Mouse (Mus musculus) T-helper 2 cell (primary cell): Measurements from ENCODE around the gene Ap2a2.

ENCODE experiments used
- in situ Hi-C: fragments of 300-600 bp; cut with MboI, MseI; formaldehyde crosslinking; loops from one replicate; pipeline ENCODE4 v1.15.1; 2025; ENCODE audit warnings: high pct_unique_total_duplicates

Gene Ap2a2

DNA sequence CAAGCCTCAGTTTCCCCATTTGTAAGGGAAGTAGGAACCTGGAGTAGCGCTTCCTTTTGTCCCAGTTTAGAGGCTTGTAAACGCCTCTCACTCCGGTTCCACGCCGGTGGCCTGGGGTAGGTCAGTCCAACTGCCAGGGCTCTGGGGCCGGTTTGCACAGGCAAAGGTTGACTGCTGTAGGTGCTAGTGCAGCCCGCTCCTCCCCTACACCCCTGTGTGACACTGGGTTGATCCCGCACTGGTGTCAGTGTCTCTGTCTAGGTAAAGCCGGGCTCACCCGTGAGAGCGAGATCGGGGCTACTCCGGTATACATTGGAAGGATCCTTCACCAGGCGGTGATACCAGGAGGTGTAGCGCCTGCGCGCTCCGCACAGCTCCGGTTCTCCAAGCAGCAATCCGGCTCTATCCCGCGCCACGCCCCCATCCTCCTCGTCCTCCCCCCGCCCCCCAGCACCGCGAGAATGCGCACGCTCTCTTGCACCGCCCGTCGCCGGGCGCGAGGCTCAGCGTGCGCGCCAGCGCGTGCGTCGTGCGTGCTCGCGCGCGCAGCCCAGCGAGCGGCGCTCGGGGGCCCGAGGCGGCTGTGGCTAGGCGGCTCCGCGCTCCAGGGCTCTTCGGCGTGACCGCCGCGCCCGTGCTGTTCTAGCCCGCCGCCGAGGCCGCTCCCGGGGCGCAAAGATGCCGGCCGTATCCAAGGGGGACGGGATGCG is at the start of gene Ap2a2:
Gene Ap2a2 (plus strand): TSS at position 492 of the 710 bp plus-strand sequence.
- in situ Hi-C loops = no loop called here

DNA sequence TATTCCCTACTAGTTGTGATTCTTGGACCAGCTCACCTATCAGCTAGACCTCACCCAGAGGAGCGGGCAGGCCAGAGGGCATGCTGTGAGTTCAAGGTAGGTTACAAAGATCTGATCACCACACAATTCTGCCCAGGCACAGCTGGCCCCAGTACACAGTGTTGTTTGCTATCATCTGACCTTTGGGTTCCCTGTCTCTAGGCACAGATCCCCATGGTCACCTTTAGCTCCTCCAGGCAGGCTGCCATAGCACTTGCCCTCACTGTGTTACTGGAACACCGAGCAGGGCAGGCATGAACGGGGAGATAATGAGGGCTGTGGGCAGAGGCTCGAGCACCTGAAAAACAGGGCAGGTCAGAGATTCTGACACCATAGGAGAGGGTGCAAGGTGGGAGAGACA is 44.3 kb upstream of the Ap2a2 start:
- in situ Hi-C loops = loop anchor here (5.0 kb wide), 1 partner anchor 150 kb away; no protein-coding TSS in a partner anchor

DNA sequence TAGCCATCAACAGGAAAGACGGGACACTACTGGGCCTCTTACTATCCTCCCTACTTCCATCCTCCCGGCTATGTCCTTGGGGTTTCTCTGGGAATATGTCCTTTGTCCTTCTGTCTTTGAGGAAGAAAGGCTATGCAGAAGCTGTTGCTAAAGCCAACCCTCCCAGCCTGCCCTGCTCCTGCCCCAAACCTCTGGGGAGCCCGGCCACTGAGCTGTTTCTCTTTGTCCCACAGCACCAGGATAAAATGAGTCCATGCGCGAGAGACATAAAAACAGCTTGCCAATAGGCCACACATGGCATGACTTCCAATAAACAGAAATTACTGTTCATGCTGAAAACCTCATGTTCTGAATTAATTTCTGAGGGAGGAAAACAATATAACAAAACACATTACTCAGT is 43.7 kb upstream of the Ap2a2 start:
- in situ Hi-C loops = loop anchor here (5.0 kb wide), 1 partner anchor 149 kb away; no protein-coding TSS in a partner anchor

DNA sequence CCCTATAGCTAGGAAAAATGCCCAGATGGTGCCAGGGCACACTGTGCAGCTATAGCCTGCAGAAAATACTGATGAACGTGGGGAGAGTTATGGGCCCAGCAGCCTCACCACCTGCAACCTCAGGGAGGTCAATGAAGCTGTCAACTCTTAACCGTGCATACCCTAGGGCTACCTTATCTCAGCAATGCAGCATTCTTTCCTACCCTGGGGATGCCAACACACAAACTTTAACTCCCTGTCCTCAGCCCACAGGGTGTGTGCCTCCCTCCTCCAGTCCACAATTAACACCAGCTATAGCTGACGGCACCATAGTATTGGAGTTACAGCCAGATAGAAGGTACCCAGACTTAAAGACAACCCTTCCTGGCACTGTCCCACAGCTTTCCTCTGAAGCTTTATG is 43.0 kb upstream of the Ap2a2 start:
- in situ Hi-C loops = loop anchor here (5.0 kb wide), 1 partner anchor 148 kb away; no protein-coding TSS in a partner anchor

DNA sequence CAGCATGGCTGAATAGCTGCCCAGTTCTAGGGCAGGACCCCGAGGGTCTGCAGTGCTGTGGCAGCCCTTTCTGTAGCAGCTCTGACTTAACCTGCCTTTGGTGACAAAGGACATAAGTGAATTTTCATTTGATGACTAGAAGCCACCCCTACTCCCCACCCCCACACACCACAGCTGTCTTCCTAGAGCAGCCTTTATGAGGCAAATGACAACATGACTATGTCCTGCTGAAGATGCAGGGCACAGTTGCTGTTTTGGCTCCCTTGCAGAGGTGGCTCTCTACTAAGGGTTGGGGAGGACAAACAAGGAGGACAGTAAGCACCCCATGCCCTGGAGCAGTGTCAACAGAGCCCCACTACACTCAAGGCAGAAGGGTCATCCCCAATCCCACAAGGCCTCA is 42.2 kb upstream of the Ap2a2 start:
- in situ Hi-C loops = loop anchor here (5.0 kb wide), 1 partner anchor 148 kb away; no protein-coding TSS in a partner anchor

DNA sequence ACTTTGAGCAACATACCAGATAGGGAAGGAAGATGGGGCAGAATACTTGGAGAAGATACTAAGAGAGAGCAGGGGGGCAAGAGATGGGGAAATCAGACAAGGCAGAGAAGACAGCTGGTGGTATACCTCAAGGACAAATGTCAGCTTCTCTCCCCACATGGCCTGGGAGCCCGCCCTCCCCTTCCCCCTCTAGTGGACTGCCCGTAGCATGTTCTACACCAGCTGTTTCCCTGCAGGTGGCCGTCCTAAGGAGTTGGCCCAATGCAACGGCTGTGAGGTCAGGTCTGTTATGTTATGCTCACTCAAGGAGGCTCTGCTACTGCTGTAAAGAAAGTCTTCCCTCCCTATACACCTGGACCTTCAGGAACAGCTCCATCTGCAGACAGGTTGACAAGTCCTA is 39.0 kb upstream of the Ap2a2 start:
- in situ Hi-C loops = no loop called here

DNA sequence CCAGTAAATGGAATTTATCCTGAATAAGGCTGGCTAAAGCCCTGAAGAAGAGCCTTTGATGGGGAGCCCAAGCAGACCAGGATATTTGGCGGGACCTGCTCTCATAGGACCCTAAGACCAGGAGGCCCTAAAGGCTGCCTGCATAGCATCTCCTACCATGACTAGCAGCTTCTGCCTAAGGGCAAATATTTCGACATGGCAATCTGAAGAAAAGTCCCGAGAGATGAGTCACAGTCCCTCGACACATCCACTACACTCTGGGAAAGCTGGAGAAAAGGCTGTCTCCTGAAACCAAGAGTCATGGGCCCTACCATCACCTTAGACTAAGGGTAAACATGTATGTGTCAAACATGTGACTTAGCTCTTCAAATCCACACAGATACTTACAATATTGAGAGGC is 37.7 kb upstream of the Ap2a2 start:
- in situ Hi-C loops = no loop called here

DNA sequence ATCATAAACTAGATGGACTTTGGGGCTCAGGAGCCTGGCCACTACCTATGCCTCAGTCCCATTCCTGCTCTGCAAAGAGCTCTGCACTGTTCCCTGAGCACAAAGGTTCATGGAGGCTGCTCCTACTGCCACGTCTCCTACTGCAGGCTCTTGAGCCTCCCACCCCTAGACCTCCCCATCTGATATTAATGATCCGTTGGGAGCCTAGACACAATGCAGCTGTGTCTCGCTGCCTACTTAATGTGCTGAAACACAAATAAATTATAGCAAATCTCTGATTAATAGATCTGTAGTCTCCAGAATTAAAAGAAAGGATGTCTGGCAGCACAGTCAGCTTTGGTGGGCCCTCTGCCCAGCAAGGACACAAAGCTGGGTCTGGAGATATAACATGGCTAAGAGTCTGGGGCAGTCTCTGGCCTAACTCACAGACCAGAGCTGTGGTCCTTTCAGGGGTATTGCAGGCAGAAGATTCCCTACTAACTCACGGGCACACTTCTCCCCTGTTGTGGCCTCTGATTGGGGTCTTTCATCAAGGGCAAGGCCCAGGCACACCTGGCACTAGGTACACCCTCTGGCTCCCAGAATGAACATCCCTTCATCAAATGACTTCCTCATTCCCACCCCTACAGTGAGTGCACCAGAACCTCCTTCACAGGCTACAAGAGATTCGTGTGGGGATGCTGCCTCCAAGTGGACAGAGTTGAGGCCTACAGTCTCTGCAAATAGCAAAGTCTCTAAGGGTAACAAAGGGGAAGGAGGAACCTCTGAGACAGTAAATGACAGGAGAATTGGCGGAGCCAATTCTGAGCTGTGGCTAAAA is 37.0 kb upstream of the Ap2a2 start:
- in situ Hi-C loops = no loop called here

DNA sequence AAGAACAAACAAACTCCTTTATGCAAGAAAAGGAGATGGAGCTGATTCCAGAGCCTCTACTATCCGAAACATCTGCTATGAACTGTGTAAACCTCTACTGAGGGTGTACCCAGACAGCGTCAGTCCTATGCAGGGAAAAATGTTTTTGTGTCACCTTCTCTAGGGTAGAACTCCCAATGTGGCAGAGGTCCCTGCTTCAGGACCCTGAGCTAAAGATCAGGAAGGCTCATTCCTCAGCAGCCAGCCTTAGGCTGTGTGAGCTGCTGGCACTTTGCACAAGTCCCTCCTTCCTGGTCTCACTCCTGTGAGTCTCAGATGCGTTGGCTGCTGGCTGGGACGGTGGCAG is 36.4 kb upstream of the Ap2a2 start:
- in situ Hi-C loops = no loop called here

DNA sequence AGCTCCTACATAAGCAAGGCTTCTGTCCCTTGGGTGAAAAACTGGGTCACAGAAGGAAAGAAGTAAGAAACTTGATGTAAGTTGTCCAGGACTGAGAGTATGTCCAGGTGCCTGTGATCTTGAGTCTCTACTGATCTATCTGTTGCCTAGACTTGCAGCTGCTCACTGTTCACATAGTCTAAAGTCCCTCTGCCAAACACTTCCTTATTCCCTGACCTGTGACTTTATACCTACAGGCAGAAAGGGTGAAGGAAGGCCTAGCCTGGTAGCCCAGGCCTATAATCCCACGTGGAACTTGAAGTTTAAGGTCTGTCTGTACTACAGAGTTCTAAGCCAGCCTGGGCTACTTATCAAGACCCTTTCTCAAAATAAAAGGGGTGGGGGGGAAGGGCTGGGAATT is 26.4 kb upstream of the Ap2a2 start:
- in situ Hi-C loops = loop anchor here (5.0 kb wide), 1 partner anchor 58 kb away; the partner anchor contains the start of genes Polr2l and Tspan4

DNA sequence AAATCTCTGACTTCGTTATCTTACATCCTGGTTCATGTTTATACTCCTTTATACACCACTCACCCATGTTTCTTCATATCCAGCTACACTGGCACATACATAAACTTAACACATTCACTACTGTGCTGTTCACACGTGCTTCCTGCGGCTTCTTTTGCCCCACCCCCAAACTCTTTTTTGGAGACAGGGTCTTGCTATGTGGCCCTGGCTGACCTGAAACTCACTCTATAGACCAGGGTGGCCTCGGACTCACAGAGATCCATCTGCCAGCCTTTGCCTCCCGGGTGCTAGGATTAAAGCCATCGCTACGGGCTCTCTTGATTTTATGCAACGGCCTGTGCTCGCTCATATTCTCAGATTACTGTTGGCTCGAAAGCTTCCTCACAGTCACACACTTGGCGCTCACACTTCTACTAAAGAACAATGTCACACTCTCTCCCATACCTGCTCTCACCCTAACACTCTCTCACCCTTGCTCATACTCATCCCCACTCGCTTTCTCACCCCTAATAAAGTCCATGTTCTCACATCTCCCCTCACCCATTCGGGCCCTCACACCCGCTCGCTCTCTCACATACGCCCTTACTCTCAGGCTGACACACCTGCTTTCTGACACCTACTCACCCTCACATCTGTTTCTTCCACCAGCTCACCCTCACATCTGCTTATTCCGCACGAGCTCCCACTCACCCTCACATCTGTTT is 23.0 kb upstream of the Ap2a2 start:
- in situ Hi-C loops = loop anchor here (5.0 kb wide), 1 partner anchor 62 kb away; the partner anchor contains the start of genes Polr2l and Tspan4

DNA sequence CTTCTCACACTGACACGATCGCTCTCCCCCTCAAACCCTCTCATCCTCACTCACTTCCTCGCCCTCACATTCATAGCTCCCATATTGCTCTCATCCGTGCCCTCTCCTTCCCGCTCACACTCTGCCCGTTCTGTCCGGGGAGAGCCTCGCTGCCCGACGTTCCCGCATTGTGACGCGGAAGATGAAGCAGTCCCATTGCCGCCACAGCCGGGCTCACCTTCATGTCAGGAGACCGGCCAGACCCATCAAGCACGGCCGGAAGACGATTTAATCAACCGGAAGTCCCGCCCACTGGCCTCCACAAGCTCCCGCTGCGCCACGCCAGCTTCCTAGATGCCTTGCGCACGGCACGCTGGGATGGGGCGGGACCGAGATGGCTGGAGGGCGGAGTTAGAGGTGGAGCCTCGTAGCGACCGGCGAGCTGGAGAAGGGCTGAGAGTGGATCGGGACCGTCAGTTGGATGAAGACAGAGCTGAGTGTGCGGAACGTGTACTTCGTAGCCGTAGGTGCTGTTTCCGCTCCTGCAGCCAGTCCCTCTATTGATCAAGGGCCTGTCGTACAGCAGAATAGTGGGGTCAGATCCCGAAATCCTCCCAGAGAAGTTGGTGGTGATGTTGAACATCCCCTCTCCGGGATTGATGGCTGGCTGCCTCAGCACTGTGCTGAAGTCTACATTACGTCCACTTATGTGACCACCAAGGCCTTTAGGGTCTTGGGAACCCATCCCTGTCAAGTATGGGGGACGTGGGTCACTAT is 22.2 kb upstream of the Ap2a2 start, which contains the start of gene Chid1:
Gene Chid1 (minus strand): TSS at position 302 of the 756 bp plus-strand sequence.
- in situ Hi-C loops = loop anchor here (5.0 kb wide), 1 partner anchor 62 kb away; the partner anchor contains the start of genes Polr2l and Tspan4

DNA sequence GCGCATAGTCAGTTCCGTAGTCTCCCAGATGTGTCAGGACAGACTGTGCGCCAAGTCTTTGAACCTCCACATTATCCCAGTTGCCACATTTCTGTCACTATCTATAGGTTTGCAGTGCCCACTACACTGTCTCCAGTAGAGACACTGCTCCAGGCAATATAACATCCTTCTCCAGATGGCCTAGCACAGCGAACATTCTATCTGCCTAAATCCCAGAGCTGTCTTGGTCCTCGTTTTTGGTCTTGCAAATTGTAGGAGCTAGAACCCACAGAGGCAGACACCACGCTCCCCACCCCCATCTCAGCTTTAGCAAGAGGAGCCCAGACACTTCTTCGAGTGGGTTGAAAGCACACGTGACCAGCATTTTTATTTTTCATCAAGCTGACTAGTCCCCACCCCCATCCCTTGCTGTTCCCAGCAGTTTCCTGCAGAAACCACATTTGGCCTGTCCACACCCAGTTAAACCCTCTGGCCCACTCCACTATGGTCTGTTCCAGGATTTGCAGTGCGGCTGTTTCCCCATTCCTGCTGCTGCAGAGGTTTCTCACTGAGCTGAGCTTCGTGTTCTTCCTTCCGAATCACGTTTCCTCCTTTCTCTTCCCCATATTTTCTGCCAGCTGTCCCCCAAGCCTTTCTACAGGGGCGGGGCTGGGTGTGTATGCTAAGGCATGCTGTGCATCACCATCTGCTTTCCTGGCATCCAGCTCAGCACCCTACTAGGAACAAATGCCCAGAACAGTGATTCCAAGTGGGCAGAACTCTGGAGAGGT is 21.5 kb upstream of the Ap2a2 start:
- in situ Hi-C loops = no loop called here

DNA sequence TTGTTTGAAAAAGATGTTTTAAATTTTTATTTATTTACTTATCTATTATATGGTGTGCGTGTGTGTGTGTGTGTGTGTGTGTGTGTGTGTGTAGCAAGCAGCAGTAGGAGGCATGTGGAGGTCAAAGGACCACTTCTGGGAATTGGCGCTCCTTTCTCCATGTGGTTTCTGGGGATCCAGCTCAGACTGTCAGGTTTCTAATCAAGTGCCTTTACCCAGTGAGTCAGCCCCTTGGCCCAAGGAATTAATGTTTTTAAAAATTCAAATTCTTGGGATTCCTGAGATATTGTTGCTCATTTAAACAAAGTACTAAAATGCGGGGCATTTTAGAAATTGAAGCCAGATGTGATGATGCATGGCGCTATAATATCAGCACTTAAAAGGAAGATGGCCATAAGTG is 20.3 kb upstream of the Ap2a2 start:
- in situ Hi-C loops = no loop called here

DNA sequence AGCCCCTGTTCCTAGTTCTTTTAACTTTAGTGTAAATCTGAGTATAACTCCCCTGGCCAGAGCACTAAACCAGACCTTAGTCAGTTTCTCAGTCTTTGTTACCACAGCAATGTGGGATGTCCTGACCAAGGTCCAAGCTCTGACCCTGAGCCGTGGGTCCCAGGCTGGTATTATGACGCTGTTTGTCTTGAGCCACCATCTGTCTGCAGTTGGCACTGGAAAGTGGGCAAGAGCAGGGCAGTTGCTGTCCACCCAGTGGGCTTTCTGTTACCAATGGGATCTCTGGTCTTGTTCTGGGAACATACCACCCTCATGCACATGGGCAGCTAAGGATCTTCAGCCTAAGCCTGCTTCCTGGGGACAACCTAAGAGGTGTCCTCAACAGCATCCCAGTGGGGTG is 19.4 kb upstream of the Ap2a2 start:
- in situ Hi-C loops = no loop called here

DNA sequence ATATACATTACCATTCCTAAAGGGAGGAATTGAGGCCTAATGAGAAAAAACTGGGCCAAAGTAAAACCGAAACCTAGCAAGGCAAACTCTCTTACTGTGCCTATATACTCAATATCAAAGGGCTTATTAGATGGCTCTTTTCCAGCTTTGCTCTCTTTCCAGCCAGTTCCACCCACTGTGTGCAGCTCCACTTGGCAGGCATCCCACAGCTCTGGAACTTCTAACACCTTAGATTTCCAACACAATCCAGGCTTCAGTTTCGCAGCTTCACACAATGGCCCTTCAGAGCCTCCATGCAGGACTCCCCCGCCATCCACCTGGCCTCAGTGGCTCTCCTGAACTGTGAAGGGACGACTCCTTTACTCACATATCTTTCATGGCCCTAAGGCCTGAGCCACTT is 17.3 kb upstream of the Ap2a2 start:
- in situ Hi-C loops = no loop called here

DNA sequence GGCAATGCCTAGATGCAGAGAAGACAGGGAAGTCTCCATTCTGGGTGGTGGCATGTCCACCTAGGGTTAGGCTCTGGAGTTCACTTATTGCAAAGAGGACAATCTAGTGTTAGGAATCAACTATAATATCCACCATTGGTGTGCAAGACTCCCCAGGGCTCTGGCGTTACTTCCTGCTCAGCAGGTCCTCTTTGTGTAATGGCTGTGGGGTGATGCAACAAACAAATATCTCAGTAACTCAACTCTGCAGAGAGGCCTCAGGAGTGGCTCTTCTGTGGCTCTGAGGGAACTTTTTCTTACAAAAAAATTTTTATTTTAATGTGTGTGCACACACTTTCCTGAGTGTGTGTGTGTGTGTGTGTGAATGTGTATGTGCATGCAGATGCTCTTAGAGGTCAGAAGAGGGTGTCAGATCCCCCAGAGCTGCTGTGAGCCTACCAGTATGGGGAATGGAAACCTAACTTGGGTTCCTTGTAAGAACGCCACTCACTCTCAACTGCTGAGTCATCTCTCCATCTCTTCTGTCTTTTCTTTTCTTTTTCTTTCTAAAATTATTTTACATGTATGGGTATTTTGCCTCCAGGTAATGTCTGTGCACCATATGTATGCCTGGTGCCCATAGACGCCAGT is 12.4 kb upstream of the Ap2a2 start:
- in situ Hi-C loops = no loop called here

DNA sequence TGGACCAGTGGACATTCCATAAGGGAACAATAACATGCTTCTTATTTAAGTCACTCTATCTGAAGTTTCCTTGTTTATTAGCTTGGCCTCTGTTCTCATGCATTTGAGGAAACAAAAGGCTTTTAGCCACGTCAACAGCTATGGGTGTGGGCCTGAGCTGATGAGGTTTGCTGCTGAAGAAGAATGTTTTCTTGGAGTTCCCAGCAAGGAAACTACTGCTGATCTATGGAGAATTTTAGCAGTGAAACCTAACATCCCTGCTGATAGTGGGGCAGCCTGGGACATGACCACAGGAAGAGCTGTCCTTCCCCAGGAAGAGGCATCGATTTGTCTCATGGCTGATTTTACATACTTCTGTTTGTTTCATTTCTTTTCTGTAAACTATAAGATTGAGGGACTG is 11.5 kb upstream of the Ap2a2 start:
- in situ Hi-C loops = no loop called here

DNA sequence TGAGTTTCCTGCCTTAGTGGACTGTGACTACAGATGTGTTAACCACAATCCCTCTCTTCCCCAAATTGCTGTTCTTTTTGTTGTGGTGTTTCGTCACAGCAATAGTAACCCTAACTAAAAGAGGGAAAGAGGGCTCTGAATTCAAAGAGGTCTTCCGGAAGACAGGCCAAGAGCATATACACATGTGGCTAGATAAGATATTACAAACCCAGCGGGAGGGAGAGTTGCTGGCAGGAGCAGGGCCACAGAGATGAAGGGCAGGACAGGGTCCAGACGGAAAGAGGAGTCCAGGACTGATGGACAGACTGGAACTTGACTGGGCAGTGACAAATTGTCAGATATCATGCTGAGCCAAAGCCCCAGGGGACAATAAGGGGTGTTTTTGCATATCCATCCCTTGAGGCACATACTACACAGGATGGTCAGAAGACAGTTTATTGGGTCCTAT is 3.6 kb upstream of the Ap2a2 start:
- in situ Hi-C loops = no loop called here

DNA sequence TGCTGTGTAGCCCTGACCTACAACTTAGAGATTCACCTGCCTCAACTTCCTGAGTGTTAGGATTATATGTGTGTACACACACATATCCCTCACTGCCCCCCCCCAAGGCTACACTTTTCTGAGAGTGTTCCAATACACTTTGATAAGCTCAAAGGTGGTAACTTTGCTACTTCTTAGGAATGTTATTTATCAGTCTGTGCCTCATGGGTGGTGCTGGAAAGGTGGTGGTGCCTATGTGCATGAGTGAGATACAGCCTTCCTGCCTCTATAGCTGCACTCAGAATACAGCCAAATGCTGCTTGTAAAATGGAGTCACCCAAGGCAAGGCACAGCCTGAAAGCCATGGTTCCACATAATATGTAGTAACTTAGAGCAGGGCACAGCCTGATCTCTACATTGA is 3.0 kb upstream of the Ap2a2 start:
- in situ Hi-C loops = no loop called here
